8 mouse cellular contexts compared by ENCODE assay signal in the genomic region with DNA sequence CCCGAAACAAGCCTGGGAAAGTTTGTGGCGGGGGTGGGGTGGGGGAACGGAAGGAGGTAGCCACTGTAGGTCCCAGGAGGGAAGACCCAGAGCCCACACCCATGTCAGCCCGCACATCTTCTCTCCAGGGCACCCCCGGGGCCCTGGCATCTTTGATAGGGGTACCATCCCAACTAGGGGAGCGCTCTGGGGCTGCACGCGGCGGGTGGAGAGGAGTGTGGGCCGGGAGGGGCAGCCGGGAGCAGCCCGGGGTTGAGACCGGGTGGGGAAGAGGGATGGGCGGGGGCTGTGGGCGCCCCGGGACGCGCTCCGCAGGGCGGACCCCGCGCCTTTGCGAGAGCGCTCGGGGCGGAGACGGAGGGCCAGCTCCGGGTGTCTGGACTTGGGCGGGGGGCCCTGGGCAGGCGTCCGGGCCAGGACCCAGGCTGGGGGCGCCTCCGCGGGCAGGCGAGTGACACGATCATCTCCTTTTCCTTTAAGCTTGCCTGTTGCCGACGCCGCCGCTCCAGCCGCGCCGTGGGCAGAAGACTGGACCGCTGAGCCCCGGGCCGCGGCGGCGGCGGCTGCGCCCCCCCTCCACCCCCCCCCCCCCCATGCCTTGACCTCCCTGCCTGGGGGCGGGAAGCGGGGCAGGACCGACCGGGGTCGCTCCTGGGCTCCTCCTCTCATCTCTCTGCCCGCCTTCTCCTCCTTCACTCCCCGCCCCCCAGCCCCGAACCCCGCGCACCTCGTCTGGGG. TPM values are rescaled to one million over a fixed set of nuclear protein-coding genes. Genes with fewer than 3 reads are reported as not detected.
A peak's percentile ranks its signal among the peaks of the same experiment; 100 is the strongest.
DNase-seq lines count a peak whose midpoint lies in the region; ATAC-seq lines count a peak whose summit lies in the region.

No protein-coding gene starts in this region.

- H3K27ac ChIP-seq in forebrain, embryonic 11.5 days (ENCODE audit: low read depth, low read length), result peak overlapping the region; percentile 53; the same call in 1 of the 2 replicates
- peak overlapping the region; percentile 33; the same call in 1 of the 2 replicates for H3K27ac ChIP-seq in midbrain, embryonic 11.5 days (ENCODE audit: low read depth, low read length)

- H3K9ac ChIP-seq in forebrain, embryonic 11.5 days (ENCODE audit: low read length), result peak overlapping the region; percentile 77
- H3K9ac ChIP-seq in midbrain, embryonic 11.5 days (ENCODE audit: low read length), result peak overlapping the region; percentile 68

- peak overlapping the region; percentile 99 for H3K4me2 ChIP-seq in forebrain, embryonic 11.5 days (ENCODE audit: low read depth, low read length, severe bottlenecking)
- H3K4me2 ChIP-seq in midbrain, embryonic 11.5 days, result peak overlapping the region; percentile 88

- peak; percentile 2 for DNase-seq in CD4-positive, CD25-positive, alpha-beta regulatory T cell, adult 2 months (ENCODE audit: low read depth, low spot score)
- peak; percentile 51 for DNase-seq in brain, adult 2 months (ENCODE audit: low read depth, low spot score)
- DNase-seq in forebrain, embryonic 11.5 days (ENCODE audit: low spot score), result peak; percentile 90
- peak; percentile 74 to 78 for DNase-seq in heart, postnatal 10 days
- DNase-seq in kidney, postnatal 4 days, result peak; percentile 69 to 82
- DNase-seq in midbrain, embryonic 11.5 days (ENCODE audit: low spot score, missing footprints), result peak; percentile 94
- peak; percentile 71 for DNase-seq in testis, postnatal 10 days (ENCODE audit: low spot score)

- under 1% methylated on average over 40 of the region's 62 CpGs for WGBS in forebrain, embryonic 11.5 days
- 0% methylated on average over 18 of the region's 62 CpGs for WGBS in midbrain, embryonic 11.5 days

- peaks cover 34% of the 10 kb centered on the region for H3K27me3 ChIP-seq in forebrain, embryonic 11.5 days (ENCODE audit: control insufficient read depth, insufficient read depth, low read length)
- peaks cover 47% of the 10 kb centered on the region for H3K27me3 ChIP-seq in midbrain, embryonic 11.5 days (ENCODE audit: control insufficient read depth, insufficient read depth, low read length)

- H3K4me1 ChIP-seq in forebrain, embryonic 11.5 days (replicated peaks; ENCODE audit: control insufficient read depth, insufficient read depth, low read length), result peaks cover 12% of the 10 kb centered on the region; the same call in 1 of the 2 replicates
- peaks cover 12% of the 10 kb centered on the region for H3K4me1 ChIP-seq in midbrain, embryonic 11.5 days (ENCODE audit: control insufficient read depth, insufficient read depth, low read length)

- no peaks in the 10 kb centered on the region for H3K9me3 ChIP-seq in forebrain, embryonic 11.5 days (ENCODE audit: control insufficient read depth, low read length)
- no peaks in the 10 kb centered on the region for H3K9me3 ChIP-seq in midbrain, embryonic 11.5 days (ENCODE audit: control insufficient read depth, low read length)

- peak overlapping the region; percentile 79 for H3K4me3 ChIP-seq in forebrain, embryonic 11.5 days (ENCODE audit: low read depth, low read length)
- peak overlapping the region; percentile 76 for H3K4me3 ChIP-seq in midbrain, embryonic 11.5 days (ENCODE audit: low read depth, low read length)

- ATAC-seq in CD4-positive, CD25-positive, alpha-beta regulatory T cell, adult 4 months, result no peak
- ATAC-seq in forebrain, embryonic 11.5 days (replicated peaks; ENCODE audit: low FRiP score), result peak; percentile 76
- peak; percentile 73 for ATAC-seq in midbrain, embryonic 11.5 days (ENCODE audit: low FRiP score)

- intact Hi-C loops in heart, postnatal 10 days (cut with DNase I), result loop anchor here (5.0 kb wide), 1 partner anchor 650 kb away; no protein-coding TSS in a partner anchor

- H3K36me3 ChIP-seq in forebrain, embryonic 11.5 days (ENCODE audit: control insufficient read depth, insufficient read depth, low read length), result no peaks in the 10 kb centered on the region
- H3K36me3 ChIP-seq in midbrain, embryonic 11.5 days (ENCODE audit: control insufficient read depth, insufficient read depth, low read length), result no peaks in the 10 kb centered on the region

RNA-seq across cellular contexts. Expression of gene Tshz3, which starts 0.6 kb away (rescaled TPM):
- not detected for polyA plus RNA-seq in CD4-positive, CD25-positive, alpha-beta regulatory T cell, adult 4 months (2017; shearing (Covaris generic))
- polyA plus RNA-seq in forebrain, embryonic 11.5 days (2014; fragmentation: Nextera tagmentation; extraction: Ambion mirVana), result 9.3 and 10.0 TPM in 2 replicates
- 1 to 10 TPM; 7.3 to 7.4 TPM for total RNA-seq in heart, postnatal 10 days (2021)
- polyA plus RNA-seq in midbrain, embryonic 11.5 days (2014; fragmentation: Nextera tagmentation; extraction: Ambion mirVana), result 3.2 and 4.1 TPM in 2 replicates

Comparison
In these comparisons a context has a peak if more than half of its experiments do, and no peak if none do; other contexts are left out.
1. DNase-seq: peak in every context shown above with its lines; median percentile 94 in midbrain, embryonic 11.5 days; 90 in forebrain, embryonic 11.5 days; 76 in heart, postnatal 10 days; 76 in kidney, postnatal 4 days; 71 in testis, postnatal 10 days; 51 in brain, adult 2 months; 2 in CD4-positive, CD25-positive, alpha-beta regulatory T cell, adult 2 months.